Mouse (Mus musculus) MEL (cell line): ENCODE data around the gene Cul1. TPM values are rescaled to one million over a fixed set of nuclear protein-coding genes. Genes with fewer than 3 reads are reported as not detected.

Experiments used
- DNase-seq: peaks from one replicate; pipeline ENCODE4 v3.0.0; 2011; ENCODE audit warnings: low read depth, low spot score
- H3K27ac ChIP-seq: 2 replicates; pipeline ENCODE4 v1.5.1; 2012; ENCODE audit warnings: low read depth, mild to moderate bottlenecking, control low read depth, low read length, moderate library complexity; ENCODE audit not compliant: control insufficient read depth
- H3K27me3 ChIP-seq, 2 experiments: fragments of 150-350 bp in 1 of 2; sonication (generic) in 1 of 2; 2 replicates each; pipeline ENCODE4 v1.6.1; 2012; ENCODE audit warnings: low read length in 2 of 2, mild to moderate bottlenecking in 2 of 2, improper control_type of control experiment in 1 of 2, moderate library complexity in 1 of 2; ENCODE audit not compliant: insufficient read depth in 2 of 2, control insufficient read depth in 1 of 2
- H3K36me3 ChIP-seq, 2 experiments: 2 replicates each; pipeline ENCODE4 v1.6.1; 2012 to 2014; ENCODE audit warnings: low read length in 2 of 2, improper control_type of control experiment in 1 of 2, inconsistent platforms in 1 of 2, mild to moderate bottlenecking in 1 of 2; ENCODE audit not compliant: insufficient read depth in 2 of 2, control insufficient read depth in 1 of 2
- H3K4me1 ChIP-seq, 2 experiments: fragments of 150-350 bp in 1 of 2; sonication (generic) in 1 of 2; 2 replicates each; pipeline ENCODE4 v1.6.1; 2012; ENCODE audit warnings: low read length in 2 of 2, improper control_type of control experiment in 1 of 2, mild to moderate bottlenecking in 1 of 2; ENCODE audit not compliant: insufficient read depth in 2 of 2, control insufficient read depth in 1 of 2
- H3K4me3 ChIP-seq, 2 experiments: fragments of 150-350 bp in 1 of 2; sonication (generic) in 1 of 2; 2 replicates each; pipeline ENCODE4 v1.5.1; 2012; ENCODE audit warnings: low read depth in 2 of 2, low read length in 2 of 2, mild to moderate bottlenecking in 2 of 2, moderate library complexity in 2 of 2, control low read depth in 1 of 2, improper control_type of control experiment in 1 of 2; ENCODE audit not compliant: control insufficient read depth in 1 of 2, insufficient read depth in 1 of 2
- H3K79me2 ChIP-seq: 2 replicates; pipeline ENCODE4 v1.6.1; 2012; ENCODE audit warnings: mild to moderate bottlenecking, low read length, moderate library complexity; ENCODE audit not compliant: control insufficient read depth, poor library complexity, insufficient read depth
- H3K9ac ChIP-seq: 2 replicates; pipeline ENCODE4 v1.6.1; 2012; ENCODE audit warnings: low read depth, mild to moderate bottlenecking, control low read depth, low read length, moderate library complexity; ENCODE audit not compliant: control insufficient read depth, poor library complexity, severe bottlenecking
- H3K9me3 ChIP-seq: fragments of 150-350 bp; sonication (generic); replicated peaks from 2 replicates; pipeline ENCODE4 v1.6.1; 2012; ENCODE audit warnings: mild to moderate bottlenecking, low read length, improper control_type of control experiment, moderate library complexity; ENCODE audit not compliant: insufficient read depth
- BHLHE40 ChIP-seq: IDR thresholded peaks from 2 replicates; pipeline ENCODE4 v1.6.1; 2012; ENCODE audit warnings: low read depth, mild to moderate bottlenecking, inconsistent platforms, low read length, improper control_type of control experiment, borderline replicate concordance
- CHD2 ChIP-seq: IDR thresholded peaks from 2 replicates; pipeline ENCODE4 v1.6.1; 2011; ENCODE audit warnings: low read length, improper control_type of control experiment
- EP300 ChIP-seq, 2 experiments: IDR thresholded peaks; 2 replicates each; pipeline ENCODE4 v1.6.1; 2011; ENCODE audit warnings: improper control_type of control experiment in 2 of 2, low read length in 2 of 2, low read depth in 1 of 2, mild to moderate bottlenecking in 1 of 2
- GABPA ChIP-seq: IDR thresholded peaks from 2 replicates; pipeline ENCODE4 v1.6.1; 2012; ENCODE audit warnings: low read depth, mild to moderate bottlenecking, inconsistent platforms, low read length, improper control_type of control experiment, moderate library complexity
- GATA1 ChIP-seq: IDR thresholded peaks from 2 replicates; pipeline ENCODE4 v1.6.1; 2011; ENCODE audit warnings: low read depth, low read length, improper control_type of control experiment
- HCFC1 ChIP-seq: IDR thresholded peaks from 2 replicates; pipeline ENCODE4 v1.6.1; 2012; ENCODE audit warnings: low read depth, mild to moderate bottlenecking, inconsistent platforms, low read length, improper control_type of control experiment, moderate library complexity
- MAX ChIP-seq: IDR thresholded peaks from 2 replicates; pipeline ENCODE4 v1.6.1; 2011; ENCODE audit warnings: low read length, improper control_type of control experiment
- MAZ ChIP-seq: IDR thresholded peaks from 2 replicates; pipeline ENCODE4 v1.6.1; 2012; ENCODE audit warnings: low read depth, mild to moderate bottlenecking, inconsistent platforms, low read length, improper control_type of control experiment
- MYB ChIP-seq: IDR thresholded peaks from 2 replicates; pipeline ENCODE4 v1.6.1; 2011; ENCODE audit warnings: mild to moderate bottlenecking, low read depth, low read length, improper control_type of control experiment
- MYC ChIP-seq: IDR thresholded peaks from 2 replicates; pipeline ENCODE4 v1.6.1; 2011; ENCODE audit warnings: low read depth, mild to moderate bottlenecking, low read length, improper control_type of control experiment, moderate library complexity
- NRF1 ChIP-seq: IDR thresholded peaks from 2 replicates; pipeline ENCODE4 v1.6.1; 2014; ENCODE audit warnings: low read depth, mild to moderate bottlenecking, inconsistent platforms, low read length, improper control_type of control experiment, moderate library complexity; ENCODE audit not compliant: poor library complexity, insufficient read depth, severe bottlenecking
- POLR2AphosphoS2 ChIP-seq: IDR thresholded peaks from 2 replicates; pipeline ENCODE4 v1.6.1; 2011; ENCODE audit warnings: low read length, improper control_type of control experiment
- POLR2AphosphoS5 ChIP-seq: IDR thresholded peaks from 2 replicates; pipeline ENCODE4 v1.6.1; 2012; ENCODE audit warnings: low read depth, borderline replicate concordance, mild to moderate bottlenecking, inconsistent platforms, low read length, moderate library complexity, mixed read lengths
- RAD21 ChIP-seq: IDR thresholded peaks from 2 replicates; pipeline ENCODE4 v1.6.1; 2011; ENCODE audit warnings: mild to moderate bottlenecking, low read depth, low read length, improper control_type of control experiment
- RCOR1 ChIP-seq: IDR thresholded peaks from 2 replicates; pipeline ENCODE4 v1.6.1; 2012; ENCODE audit warnings: low read depth, mild to moderate bottlenecking, inconsistent platforms, low read length, improper control_type of control experiment
- TBP ChIP-seq: IDR thresholded peaks from 2 replicates; pipeline ENCODE4 v1.8.0; 2011; ENCODE audit warnings: low read depth, low read length, improper control_type of control experiment
- UBTF ChIP-seq: IDR thresholded peaks from 2 replicates; pipeline ENCODE4 v1.6.1; 2012; ENCODE audit warnings: low read depth, mild to moderate bottlenecking, inconsistent platforms, low read length, improper control_type of control experiment, moderate library complexity, borderline replicate concordance; ENCODE audit not compliant: insufficient read depth
- USF1 ChIP-seq: IDR thresholded peaks from 2 replicates; pipeline ENCODE4 v1.6.1; 2014; ENCODE audit warnings: low read depth, mild to moderate bottlenecking, inconsistent platforms, low read length, improper control_type of control experiment, moderate library complexity
- USF2 ChIP-seq, 2 experiments: IDR thresholded peaks; 2 replicates each; pipeline ENCODE4 v1.6.1; 2011 to 2012; ENCODE audit warnings: improper control_type of control experiment in 2 of 2, low read length in 2 of 2, borderline replicate concordance in 1 of 2, inconsistent platforms in 1 of 2, low read depth in 1 of 2, mild to moderate bottlenecking in 1 of 2; ENCODE audit not compliant: insufficient read depth in 1 of 2
- ZC3H11A ChIP-seq: IDR thresholded peaks from 2 replicates; pipeline ENCODE4 v1.6.1; 2012; ENCODE audit warnings: low read depth, mild to moderate bottlenecking, inconsistent platforms, low read length, improper control_type of control experiment
- ZKSCAN1 ChIP-seq: IDR thresholded peaks from 2 replicates; pipeline ENCODE4 v1.6.1; 2012; ENCODE audit warnings: low read depth, mild to moderate bottlenecking, inconsistent platforms, low read length, improper control_type of control experiment, moderate library complexity
- ZMIZ1 ChIP-seq: IDR thresholded peaks from 2 replicates; pipeline ENCODE4 v1.6.1; 2012; ENCODE audit warnings: low read depth, mild to moderate bottlenecking, inconsistent platforms, low read length, improper control_type of control experiment, moderate library complexity
- polyA plus RNA-seq, 2 experiments: library from polyadenylated mRNA; stranded (reverse) in 1 of 2; unstranded in 1 of 2; fragments of >175 nt in 1 of 2; fragments of >200 nt in 1 of 2; gene quantifications; 2 replicates each; pipeline versions ENCODE4 v1.2.1 to v1.2.4; 2012; ENCODE audit warnings: low replicate concordance in 2 of 2, low read depth in 1 of 2; ENCODE audit not compliant: insufficient read length in 2 of 2, insufficient read depth in 1 of 2, missing spikeins in 1 of 2
- total RNA-seq: library from RNA; depleted of rRNA; stranded (reverse); fragments of 300-350 nt; gene quantifications from 2 replicates; pipeline ENCODE4 v1.2.3, GENCODE M21; 2012

Cul1 gene
- total and polyA plus RNA-seq, 3 experiments = 40.4 to 58.4 TPM; not detected in 1

GRCm38 (mm10) chr6:47412886-47413606, 40.2 kb upstream of the Cul1 start:
- TF ChIP-seq ZC3H11A (no peak), EP300 (IDR thresholded peaks at IDR 0.05; ENCODE audit: low read depth in 1 of 2, low read length in 2 of 2) (no peak), RCOR1 (no peak), UBTF (no peak), MYB (no peak), RAD21 (no peak), GATA1 (no peak), USF1 (no peak), NRF1 (no peak), BHLHE40 (no peak), ZMIZ1 (no peak), POLR2AphosphoS2 (no peak), MAX (no peak), POLR2AphosphoS5 (no peak), CHD2 (no peak), MAZ (no peak)
- H3K4me1 ChIP-seq = no peaks in the 10 kb centered on the region
- H3K9ac ChIP-seq = no peak overlapping the region

GRCm38 (mm10) chr6:47413656-47414055, 39.5 kb upstream of the Cul1 start:
- Histone ChIP-seq H3K9me3 (no peaks in the 10 kb centered on the region), H3K27me3 (peaks cover 4 to 9% of the 10 kb centered on the region in 2 experiments; a peak in 3 of 4 replicates), H3K4me1 (no peaks in the 10 kb centered on the region), H3K27ac (no peak overlapping the region), H3K9ac (no peak overlapping the region), H3K79me2 (no peaks in the 10 kb centered on the region), H3K4me3 (no peak overlapping the region), H3K36me3 (no peaks in the 10 kb centered on the region)
- DNase-seq = no peak
- no peak for TF ChIP-seq EP300 (IDR thresholded peaks at IDR 0.05; ENCODE audit: low read depth in 1 of 2, low read length in 2 of 2)
- no peak for TF ChIP-seq RCOR1
- no peak for TF ChIP-seq ZKSCAN1
- TF ChIP-seq GABPA = no peak
- TF ChIP-seq UBTF = no peak
- TF ChIP-seq POLR2AphosphoS2 = no peak
- TF ChIP-seq MYC = no peak
- no peak for TF ChIP-seq MAX
- TF ChIP-seq TBP = no peak
- TF ChIP-seq HCFC1 = no peak
- TF ChIP-seq ZC3H11A = no peak
- TF ChIP-seq RAD21 = no peak
- no peak for TF ChIP-seq USF2 (IDR thresholded peaks at IDR 0.05; ENCODE audit: borderline replicate concordance in 1 of 2, insufficient read depth in 1 of 2, low read depth in 1 of 2, low read length in 2 of 2)
- no peak for TF ChIP-seq POLR2AphosphoS5

More at GRCm38 (mm10) chr6:47412886-47413606, 40.2 kb upstream of the Cul1 start:
- H3K27ac ChIP-seq = no peak overlapping the region
- H3K27me3 ChIP-seq = peaks cover 4 to 10% of the 10 kb centered on the region in 2 experiments; a peak in 3 of 4 replicates
- DNase-seq = no peak
- H3K79me2 ChIP-seq = no peaks in the 10 kb centered on the region
- no peaks in the 10 kb centered on the region for H3K9me3 ChIP-seq
- no peaks in the 10 kb centered on the region for H3K36me3 ChIP-seq
- H3K4me3 ChIP-seq = no peak overlapping the region
